Mouse (Mus musculus): ENCODE data around the gene Brd3os. TPM values are rescaled to one million over a fixed set of nuclear protein-coding genes. Genes with fewer than 3 reads are reported as not detected.

The Brd3os gene
- 1 to 10 TPM; 1.0 TPM for total RNA-seq (2021)
- long read RNA-seq, experiment 1, partial matches to known transcripts, result 0 of 3 reads
- long read RNA-seq, experiment 1, other reads (novel, unspliced or antisense), result 1 of 3 reads
- long read RNA-seq, experiment 2, partial matches to known transcripts, result 0 of 1 reads
- long read RNA-seq, experiment 2, other reads (novel, unspliced or antisense), result 1 of 1 reads

DNA sequence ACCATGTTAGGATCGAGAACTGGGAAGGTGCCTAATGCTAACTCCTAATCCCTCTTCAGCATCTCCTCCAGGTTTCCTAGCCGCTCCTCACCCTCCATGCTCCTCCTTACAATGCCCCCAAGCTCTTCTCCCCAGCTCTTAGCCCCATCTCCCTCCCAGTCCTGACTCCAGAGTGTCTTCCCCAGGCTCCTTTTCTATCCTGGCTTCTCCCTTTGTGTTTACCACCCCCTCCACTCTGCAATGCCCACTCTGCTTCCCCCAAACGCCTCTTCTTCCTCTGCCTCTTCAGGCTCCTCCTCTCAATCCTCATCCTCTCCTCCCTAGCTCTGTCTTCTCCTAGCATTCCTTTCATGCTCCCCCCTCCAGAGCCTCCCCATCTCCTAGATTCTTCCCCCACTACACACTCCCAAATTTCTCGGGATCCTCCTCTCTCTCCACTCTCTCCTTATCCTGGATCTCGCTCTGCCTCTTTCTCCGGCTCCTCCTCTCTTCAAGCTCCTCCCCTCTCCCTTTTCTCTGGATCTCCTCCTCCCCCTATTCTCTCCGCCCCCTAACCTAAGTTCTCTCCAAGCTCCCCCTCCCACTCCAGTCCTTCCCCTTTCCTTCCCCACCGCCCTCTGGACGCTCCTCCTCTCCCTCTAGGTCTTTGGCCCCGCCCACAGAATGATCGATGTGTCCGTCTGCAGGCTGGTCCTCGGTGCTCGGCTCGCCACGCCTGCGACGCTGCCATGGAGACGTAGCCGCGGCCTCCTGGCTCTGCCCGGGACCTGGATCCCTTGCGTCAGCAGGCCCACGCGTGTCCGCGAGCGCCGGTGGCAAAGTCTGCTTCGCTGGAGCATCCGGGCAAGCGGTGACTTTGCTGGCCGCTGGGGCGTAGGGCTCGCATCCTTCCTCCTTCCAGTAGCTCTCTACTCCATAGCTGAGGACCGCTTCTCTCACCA is at the start of gene Brd3os:
Brd3os (plus strand) TSS at position 558 of the 941 bp plus-strand sequence.
- intact Hi-C loops (cut with DNase I), result no loop called here
- DNase-seq, result peak; percentile 85 to 94

DNA sequence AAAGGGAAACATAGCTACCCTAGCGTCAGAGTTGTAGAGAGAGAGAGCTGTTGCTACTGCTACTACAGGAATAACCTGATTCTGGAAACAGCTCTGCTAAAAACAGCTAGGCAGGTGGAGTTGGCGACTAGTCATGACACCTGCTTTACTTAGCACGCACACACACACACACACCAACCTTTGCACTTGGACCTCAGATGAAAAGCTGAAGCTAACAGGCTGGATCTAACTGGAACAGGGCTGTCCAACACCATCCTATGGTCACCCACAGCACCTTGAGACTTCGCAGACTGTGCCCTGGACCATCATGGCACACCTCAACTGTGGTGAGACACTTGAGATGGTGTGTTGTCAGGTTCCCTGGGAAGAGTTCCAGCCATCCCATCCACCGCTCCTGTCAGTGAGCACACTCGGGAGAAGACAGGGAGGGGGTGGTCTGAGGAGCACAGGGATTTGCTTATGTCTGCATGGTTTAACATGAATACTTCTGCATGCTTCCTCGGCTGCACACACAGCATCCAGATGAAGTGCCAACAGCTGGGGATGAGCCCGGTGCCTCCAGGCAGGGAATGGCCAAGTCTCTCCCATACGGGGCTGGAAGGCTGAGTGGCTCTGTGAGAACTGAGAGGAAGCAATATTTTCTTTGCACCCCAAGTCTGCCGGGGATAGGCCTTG is 47.8 kb upstream of the Brd3os start:
- DNase-seq, result no peak
- intact Hi-C loops (cut with DNase I), result no loop called here

DNA sequence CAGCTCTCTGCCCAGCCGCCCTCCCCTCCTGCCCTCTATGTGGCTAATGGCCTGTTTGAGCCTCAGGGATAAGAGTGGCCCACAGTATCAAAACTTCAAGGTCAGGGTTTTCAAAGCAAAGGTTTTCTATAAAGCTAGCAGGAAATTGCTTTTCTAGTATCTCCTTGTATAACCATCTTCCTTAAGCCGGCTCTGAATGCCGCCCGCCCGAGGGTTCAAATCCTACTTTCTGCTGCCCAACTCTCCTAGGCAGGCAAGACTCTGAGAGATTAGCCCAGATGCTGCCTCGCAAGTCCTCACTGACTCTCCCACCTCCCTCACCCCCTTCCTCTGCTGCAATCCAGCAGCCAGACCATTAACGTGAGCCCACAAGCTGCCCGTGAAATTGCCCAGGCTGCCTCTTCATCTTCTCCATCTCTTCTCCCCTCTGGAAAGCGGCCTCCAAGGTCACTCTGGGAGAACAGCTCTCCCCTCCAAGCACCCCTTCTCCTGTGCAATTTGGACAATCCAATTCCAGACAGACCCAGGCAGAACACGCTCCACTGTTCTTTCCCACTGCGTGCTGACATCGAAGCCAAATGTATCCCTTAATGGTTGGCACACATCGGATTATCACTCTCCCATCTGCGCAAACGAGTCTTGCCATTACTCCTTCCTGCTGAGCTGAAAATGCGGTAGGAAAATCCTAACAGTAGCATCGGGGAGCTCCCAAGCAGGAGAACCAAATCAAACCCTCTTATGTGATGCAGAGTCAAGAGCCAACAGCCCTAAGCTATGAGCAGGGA is 45.3 kb upstream of the Brd3os start:
- no peak for DNase-seq
- intact Hi-C loops (cut with DNase I), result no loop called here

DNA sequence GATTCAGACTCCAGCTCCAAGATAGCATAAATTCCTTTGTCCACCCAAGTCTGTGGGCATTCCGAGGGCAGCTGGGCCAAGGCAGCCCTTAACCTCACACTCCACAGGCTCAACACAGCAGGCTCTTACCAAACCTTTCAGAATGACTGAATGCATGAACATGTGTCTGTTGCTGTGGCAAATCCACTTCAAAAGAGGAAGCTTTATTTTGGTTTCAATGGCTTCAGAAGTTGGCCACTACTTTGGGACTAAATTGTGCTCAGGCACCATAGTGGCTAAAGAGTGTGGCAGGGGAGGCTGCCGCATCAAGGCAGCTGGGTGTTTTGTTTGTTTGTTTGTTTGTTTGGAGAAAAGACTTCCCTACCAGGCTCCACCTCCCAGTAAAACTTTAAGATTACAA is 42.0 kb upstream of the Brd3os start:
- intact Hi-C loops (cut with DNase I), result no loop called here
- no peak for DNase-seq

DNA sequence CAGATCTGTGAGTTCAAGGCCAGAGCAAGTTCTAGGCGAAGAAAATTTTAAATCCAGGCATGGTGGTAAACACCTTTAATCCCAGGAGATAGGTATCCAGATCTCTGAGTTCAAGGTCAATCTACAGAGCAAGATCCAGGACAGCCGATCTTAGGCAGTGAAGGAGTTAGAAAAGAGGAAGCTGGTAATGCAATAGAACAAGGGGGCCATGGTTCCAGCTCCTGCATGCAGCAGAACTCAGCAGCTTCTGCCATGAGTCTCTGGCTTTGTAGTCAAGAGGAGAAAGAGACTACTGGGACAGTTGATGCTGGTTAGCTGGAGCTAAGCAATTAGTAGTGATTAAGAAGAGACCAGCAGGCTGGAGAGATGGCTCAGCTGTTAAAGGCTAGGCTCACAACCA is 40.6 kb upstream of the Brd3os start:
- intact Hi-C loops (cut with DNase I), result no loop called here
- DNase-seq, result no peak

DNA sequence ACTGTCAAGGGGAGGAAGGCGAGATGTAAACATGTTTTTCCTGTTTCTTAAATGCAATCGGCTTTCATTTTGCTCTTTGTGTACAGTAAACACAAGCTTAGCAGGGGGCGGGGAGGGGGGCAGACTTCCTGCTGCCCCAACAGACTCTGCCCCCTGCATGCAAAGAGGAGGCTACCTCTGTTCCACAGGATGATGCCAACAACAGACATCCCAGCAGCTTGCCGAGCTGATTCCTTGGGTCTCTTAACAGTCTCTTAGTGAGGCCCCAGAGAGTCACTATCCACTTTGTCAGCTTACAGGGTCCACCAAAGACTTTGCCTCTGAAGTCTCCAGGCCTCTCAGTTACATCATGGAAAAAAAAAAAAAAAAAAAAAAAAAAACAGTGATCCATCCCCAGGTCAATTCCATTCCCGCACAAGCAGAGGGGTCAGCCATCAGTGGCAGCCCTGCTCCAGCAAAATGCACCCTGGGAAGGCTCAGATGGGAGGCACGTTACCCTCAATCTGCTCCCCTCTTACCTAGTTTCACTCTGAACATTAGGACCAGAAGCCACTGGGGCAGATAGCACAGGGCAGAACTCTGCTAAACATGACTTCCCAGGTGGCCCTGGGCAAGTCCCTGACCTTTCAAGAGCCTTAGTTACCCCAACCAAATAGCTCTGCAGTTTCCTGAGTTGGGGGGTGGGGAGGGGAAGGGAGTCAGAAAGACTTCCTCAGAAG is 37.6 kb upstream of the Brd3os start:
- intact Hi-C loops (cut with DNase I), result no loop called here
- DNase-seq, result no peak

DNA sequence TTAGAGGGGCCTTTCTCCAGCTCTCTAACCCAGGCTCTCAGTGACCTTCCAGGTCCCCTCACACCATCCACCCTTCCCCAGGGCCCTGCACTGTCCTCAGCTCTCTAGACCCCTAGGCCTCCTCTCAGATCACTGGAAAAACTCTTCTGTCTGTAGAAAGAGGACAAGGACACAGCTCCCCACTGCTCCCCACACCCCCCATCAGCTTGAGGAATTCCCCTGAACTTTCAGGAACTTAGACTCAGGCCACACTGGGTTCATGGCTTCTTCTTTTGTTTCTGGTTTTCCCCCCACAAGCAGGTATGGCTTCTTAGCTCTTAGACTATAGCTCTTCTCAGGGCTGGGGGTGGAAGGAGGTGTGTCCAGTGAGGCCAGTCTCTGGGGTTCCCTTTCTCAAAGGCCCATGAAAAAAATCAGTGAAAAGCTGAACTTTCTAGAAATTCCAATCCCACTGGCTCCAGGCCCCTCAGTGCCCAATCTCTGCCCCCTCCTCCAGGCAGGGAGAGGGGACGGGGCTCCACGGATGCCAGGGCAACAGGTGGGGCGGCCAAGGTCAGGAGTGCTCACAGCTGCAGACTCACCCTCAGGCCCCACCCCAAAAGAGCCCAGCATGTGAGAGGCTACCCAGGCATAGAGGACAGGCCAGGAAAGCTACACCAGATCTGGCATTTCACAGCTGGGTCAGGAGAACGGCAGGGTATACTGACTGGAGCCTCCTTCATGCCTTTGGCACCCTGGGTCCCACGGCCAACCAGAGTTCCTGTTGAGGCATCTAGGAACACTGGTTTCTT is 36.8 kb upstream of the Brd3os start:
- intact Hi-C loops (cut with DNase I), result no loop called here
- DNase-seq, result no peak

DNA sequence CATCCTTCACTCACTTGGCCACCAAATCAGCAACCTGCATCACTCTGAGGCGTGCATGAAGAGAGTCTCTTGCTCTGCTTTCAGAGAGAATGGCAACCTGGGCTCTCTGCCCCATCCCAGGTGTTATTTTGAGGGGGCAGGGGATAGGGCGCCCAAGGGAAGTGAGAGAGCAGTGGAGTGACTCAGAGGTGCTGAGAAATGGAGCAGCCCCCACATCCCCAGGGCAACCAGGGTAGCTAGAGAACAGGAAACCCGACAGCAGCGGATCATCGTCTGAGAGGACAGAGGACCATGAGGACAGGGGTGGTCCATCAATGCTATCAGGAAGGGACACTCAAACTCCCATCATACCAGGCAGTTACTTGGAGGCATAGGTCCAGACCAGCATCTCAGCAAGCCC is 35.2 kb upstream of the Brd3os start:
- intact Hi-C loops (cut with DNase I), result no loop called here
- no peak for DNase-seq

DNA sequence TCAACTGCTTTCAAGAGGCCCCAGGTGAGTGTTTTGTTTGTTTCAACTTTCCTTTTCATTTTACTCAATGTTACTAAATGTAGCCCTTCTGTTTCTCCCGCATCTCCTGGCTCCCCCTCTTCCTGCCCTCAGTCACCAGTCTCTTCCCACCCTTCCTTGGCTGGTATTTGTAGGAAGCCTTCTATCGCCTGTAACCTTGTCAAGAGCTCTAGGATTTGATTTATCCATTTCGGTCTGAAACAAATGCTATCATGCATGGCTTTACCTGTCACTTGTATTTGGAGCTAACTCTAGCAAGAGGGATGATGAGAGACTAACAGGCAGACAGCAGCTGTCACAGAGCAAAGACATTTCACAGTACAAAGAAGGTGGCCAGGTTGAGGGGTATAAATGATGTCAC is 33.9 kb upstream of the Brd3os start:
- no peak for DNase-seq
- intact Hi-C loops (cut with DNase I), result no loop called here

DNA sequence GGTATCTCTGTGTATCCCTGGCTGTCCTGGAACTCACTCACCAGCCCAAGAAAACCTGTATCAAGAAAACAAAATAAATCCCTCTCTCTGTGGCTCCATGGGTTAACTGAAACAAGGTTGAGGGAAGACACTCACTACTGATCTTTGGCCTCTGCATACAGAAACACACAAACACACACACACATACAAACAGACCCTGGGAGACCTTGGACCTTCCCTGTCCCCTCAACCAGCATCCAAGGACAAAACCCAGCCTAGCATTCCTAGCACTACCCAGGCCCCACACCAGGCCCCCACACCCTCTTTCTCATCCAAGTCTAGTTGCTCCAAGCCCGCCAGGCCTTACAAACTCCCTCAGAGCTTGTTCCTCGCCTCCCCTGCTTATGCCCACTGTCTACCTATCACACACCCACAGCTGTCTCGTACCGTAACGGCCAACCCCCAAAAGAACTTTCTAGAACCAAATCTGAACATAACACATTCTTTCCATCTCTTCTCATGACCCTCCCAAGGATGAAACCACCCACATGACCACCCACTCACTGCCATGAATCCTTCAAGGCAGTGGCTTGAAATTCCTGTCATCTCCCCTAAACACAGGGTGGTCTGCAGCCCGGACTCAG is 31.5 kb upstream of the Brd3os start:
- intact Hi-C loops (cut with DNase I), result no loop called here
- DNase-seq, result no peak

DNA sequence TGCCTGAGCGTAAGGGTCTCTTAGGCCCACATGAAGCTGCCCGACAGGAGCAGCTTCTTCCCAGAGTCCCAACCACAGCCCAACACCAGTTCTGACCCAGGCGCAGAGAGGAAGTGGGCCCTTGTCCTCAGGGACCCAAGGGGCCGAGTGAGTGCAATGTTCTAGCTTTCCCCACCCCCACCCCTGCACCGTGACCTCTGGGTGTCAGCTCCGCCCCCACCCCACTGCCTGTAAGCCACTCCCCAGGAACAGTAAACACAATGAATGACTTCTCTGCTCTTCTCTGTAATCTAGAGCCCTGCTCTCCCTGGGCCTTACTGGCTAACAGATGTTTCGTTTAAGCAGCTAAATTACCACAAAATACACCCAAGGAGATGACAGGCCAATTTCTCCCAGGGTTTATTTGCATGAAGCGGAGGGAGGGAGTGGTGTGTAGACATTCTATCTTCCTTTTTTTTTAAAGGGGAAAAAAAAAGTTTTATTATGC is 30.4 kb upstream of the Brd3os start:
- no peak for DNase-seq
- intact Hi-C loops (cut with DNase I), result no loop called here

DNA sequence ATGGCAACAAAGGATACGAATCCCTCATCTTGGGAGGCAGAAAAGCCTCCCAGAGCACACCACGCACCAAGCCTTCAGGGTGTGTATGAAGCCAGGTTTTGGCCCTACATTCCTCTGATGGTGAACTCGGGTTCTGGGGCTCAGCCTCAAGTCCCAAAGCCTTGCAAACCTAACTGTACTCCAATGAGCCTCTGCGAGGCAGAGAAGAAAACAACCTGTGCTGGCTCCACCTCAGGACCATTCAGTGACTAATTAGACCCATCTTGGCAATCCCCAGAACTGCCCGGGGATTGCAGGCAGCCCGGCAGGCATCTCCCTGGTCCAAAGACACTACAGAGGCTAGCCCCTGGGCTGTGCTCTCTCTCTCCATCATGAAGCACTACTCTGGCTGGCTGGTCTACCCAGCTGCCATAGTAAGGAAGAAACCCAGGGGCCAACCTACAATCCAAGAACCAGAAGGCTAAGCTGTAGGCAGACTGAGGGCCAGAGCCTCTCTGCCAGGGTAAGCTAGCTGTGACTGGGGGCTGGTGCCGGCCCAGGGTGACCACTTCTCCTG is 29.8 kb upstream of the Brd3os start:
- intact Hi-C loops (cut with DNase I), result no loop called here

DNA sequence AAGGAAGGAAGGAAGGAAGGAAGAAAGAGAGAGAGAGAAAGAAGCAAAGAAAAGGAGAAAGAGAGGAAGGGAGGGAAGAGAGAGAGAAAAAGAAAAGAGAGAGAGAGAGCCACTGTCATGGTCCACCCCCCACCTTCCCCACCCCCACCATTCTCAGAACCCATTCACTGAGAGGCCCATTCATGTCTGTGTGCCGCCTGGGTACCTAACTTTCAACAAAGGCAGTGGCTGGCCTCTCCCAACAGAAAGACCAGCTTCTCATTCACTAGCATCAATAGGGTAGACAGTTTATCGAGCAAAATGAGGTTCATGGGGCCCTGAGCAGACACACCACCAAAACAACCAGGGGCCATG is 28.6 kb upstream of the Brd3os start:
- DNase-seq, result no peak
- intact Hi-C loops (cut with DNase I), result no loop called here

More for the DNA sequence above, 29.8 kb upstream of the Brd3os start:
- no peak for DNase-seq

DNA sequence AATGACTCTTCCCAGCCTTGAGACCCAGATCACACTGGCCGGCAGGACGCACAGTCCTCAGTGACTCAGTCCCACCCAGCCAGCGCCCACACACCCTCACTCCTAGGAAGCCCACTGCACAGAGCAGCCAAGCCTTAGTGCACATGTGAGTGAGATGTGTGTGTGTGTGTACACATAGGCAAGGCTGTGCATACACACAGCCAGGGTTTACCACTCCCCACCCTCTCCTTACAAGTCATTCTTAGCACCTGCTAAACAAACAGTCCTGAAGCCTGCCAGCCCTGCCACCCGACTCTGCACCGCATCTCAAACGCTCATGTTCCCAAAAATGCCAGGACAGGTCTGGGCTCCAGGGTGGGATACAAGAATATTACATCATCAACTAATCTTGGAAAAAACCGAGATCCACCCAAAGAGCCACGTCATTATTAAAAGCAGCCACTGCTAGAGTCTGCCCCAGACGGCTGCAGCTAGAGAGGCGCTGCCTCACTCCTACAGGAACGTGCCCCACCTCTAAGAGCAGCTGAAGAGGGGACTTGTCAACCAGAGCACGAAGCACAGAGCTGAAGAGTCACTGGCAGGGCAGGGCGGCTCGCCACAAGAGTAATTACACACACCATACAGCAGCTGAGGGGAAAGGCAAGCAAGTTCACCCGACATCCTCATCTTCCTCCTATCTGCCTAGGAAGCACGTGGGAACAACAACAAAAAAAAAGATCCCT is 28.0 kb upstream of the Brd3os start:
- no peak for DNase-seq
- intact Hi-C loops (cut with DNase I), result no loop called here

DNA sequence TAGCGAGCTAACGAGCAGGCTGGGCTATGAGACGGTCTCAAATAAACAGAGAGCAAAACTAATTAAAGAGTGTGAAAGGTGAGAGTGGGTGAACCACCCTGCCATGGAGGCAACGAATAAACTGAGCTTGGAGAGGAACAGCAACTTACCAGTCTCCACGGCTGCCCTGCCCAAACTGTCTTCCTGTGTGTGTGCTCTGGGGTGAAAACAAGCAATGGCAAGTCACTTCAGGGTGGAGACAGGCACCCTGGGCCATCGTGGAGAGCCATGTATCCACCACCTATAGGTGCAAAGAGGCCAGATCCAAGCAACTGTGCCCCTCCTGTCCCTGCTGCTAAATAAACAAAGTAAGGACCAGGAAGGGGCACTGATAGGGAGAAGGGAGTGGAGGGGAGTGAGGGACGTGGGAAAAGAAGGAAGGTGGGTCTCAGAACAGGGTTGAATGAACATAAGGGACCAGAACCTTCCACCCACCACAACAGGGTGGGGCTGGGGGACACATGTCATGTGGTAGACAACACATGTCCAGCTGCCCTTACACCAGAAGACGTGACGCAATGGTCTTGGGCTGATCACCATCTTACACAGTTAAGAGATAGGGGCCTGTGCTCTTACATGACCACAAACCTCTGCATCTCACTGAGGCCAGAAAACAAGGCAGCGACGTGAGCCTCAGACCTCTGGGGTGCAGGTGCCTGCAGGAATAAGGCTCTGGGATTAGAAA is 26.9 kb upstream of the Brd3os start:
- DNase-seq, result no peak
- intact Hi-C loops (cut with DNase I), result no loop called here

DNA sequence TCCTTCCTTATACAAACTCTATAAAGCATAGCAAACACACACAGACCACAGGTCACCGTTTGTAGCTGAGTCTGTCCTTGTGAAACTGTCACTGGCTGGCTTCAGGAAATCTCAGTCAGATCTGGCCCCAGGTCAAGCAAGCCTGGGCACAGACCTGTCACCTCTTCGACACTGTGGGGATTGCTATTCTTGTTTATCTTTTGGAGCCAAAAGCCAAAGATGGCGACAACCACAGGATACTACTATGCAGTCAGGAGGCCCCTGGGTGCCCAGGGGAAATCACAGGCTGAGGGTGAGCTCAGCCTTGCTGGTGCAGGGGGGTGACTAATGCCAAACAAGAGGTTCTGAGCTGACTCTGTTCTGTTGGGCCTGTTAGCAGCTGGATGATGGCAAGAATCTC is 25.7 kb upstream of the Brd3os start:
- DNase-seq, result no peak
- intact Hi-C loops (cut with DNase I), result no loop called here

DNA sequence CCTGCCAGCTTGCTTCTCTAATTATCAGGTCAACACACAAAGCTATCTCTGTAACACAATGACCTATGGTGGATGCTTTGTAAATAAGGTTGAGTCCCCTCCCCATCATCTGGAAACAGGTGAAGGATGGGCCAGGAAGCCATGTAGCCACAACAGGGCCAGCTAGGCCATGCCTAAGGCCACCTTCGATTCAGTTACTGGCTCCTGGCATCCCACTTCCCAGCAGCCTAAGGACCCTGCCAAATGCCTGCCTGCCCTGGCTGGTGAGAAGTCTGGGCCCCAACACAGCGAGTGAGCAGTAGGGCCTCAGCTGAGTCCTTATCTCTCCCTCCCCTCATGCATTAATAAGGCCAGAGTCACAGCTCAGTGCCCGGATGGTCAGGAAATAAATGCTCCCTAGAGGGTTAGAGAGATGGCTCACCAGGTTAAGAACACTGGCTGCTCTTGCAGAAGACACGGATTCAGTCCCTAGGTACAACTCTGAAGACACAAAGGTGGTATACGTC is 24.4 kb upstream of the Brd3os start:
- DNase-seq, result no peak
- intact Hi-C loops (cut with DNase I), result no loop called here

Measured in gastrocnemius, postnatal 36 days (tissue).